Mouse (Mus musculus): ENCODE results near the gene Emc10.

- TF ChIP-seq POLR2A (IDR thresholded peaks at IDR 0.05; ENCODE audit: insufficient read depth, low read length) (no peak), CTCF (IDR thresholded peaks at IDR 0.05; ENCODE audit: low read depth, low read length) (no peak)
Measured at GRCm38 (mm10) chr7:44443268-44444173, 52.8 kb downstream of the Emc10 start.
